Mouse (Mus musculus): ENCODE measurements around the gene Gucy1b2. TPM values are rescaled to one million over a fixed set of nuclear protein-coding genes. Genes with fewer than 3 reads are reported as not detected.

The Gucy1b2 gene
- polyA plus RNA-seq (2021; fragmentation: Nextera tagmentation): 0.23 and 0.31 TPM in 2 replicates
- long read RNA-seq, experiment 1, partial matches to known transcripts: 1 of 2 reads
- long read RNA-seq, experiment 1, other reads (novel, unspliced or antisense): 1 of 2 reads
- long read RNA-seq, experiment 2: 0 reads

GRCm38 (mm10) chr14:62456239-62456747 lies at the start of gene Gucy1b2:
Gucy1b2 (minus strand) TSS chr14:62456289.

Other genes with a start within 250 kb of the Gucy1b2 start
- 19.5 and 21.0 TPM in 2 replicates for gene Rnaseh2b, start 163.7 kb downstream of the Gucy1b2 start, polyA plus RNA-seq (2021; fragmentation: Nextera tagmentation)
- gene Dleu7, start 163.2 kb downstream of the Gucy1b2 start, polyA plus RNA-seq (2021; fragmentation: Nextera tagmentation): 4.4 and 13.3 TPM in 2 replicates
- gene Fam124a, start 99.4 kb upstream of the Gucy1b2 start, polyA plus RNA-seq (2021; fragmentation: Nextera tagmentation): 13.2 and 23.1 TPM in 2 replicates
- gene Gm4131, start 110.6 kb upstream of the Gucy1b2 start, polyA plus RNA-seq (2021; fragmentation: Nextera tagmentation): not detected in 2 replicates
- gene Serpine3, start 207.4 kb upstream of the Gucy1b2 start, polyA plus RNA-seq (2021; fragmentation: Nextera tagmentation): not detected in 2 replicates